Mouse (Mus musculus) heart, postnatal 0 days (tissue): Measurements from ENCODE around the gene Lancl2.

Experiments used
- CTCF ChIP-seq: IDR thresholded peaks from 2 replicates; pipeline ENCODE4 v1.5.1; 2016; ENCODE audit warnings: antibody characterized with exemption, control low read depth, low read depth
- EP300 ChIP-seq: IDR thresholded peaks from 2 replicates; pipeline ENCODE4 v1.6.1; 2016; ENCODE audit warnings: antibody characterized with exemption, low read depth

DNA sequence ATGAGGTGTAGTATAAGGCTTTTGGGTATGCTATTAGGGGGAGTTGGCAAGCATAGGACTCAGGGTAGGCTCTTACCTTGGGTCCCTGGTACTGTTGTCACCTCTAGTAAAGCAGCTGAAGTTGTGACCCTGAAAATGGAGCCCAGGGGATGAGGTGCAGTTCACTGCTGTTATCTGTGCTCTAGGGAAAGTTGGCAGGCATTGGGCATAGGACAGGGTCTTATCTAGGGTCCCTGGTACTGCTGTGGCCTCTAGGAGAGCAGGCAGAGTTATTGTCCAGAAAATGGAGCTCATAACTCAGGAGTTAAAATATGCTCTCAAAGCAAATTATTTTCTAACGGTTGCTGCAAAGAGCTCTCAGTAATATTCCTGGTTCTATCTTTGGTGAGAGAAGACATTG lies 19.0 kb downstream of the Lancl2 start:
- TF ChIP-seq CTCF (no peak), EP300 (no peak)
